Mouse (Mus musculus) bone marrow macrophage, adult 2 months (primary cell): ENCODE measurements around the gene Ces4a. TPM values are rescaled to one million over a fixed set of nuclear protein-coding genes. Genes with fewer than 3 reads are reported as not detected.
"Not testable (repeated sequence)": the region's sequence is repeated elsewhere in the genome, so short reads cannot be mapped to it uniquely, and the experiment has no call there.

ENCODE experiments used
- H3K27ac ChIP-seq: 2 replicates; pipeline ENCODE4 v1.5.1; 2012; ENCODE audit warnings: low read depth, low read length; ENCODE audit not compliant: insufficient read depth
- H3K4me1 ChIP-seq: 2 replicates; pipeline ENCODE4 v1.6.1; 2012; ENCODE audit warnings: low read length; ENCODE audit not compliant: control insufficient read depth, insufficient read depth
- H3K4me3 ChIP-seq: 2 replicates; pipeline ENCODE4 v1.5.1; 2012; ENCODE audit warnings: mild to moderate bottlenecking, low read length, moderate library complexity; ENCODE audit not compliant: insufficient read depth
- CTCF ChIP-seq: IDR thresholded peaks from 2 replicates; pipeline ENCODE4 v1.5.1; 2012; ENCODE audit warnings: low read depth, mild to moderate bottlenecking, low read length, moderate library complexity
- POLR2A ChIP-seq: IDR thresholded peaks from 2 replicates; pipeline ENCODE4 v1.6.1; 2012; ENCODE audit warnings: mild to moderate bottlenecking, low read depth, low read length, borderline replicate concordance
- polyA plus RNA-seq: library from polyadenylated mRNA; stranded (reverse); fragments of >200 nt; gene quantifications from 2 replicates; pipeline ENCODE4 v1.2.4, GENCODE M21; 2012; ENCODE audit not compliant: missing spikeins, insufficient read depth, insufficient read length

Gene Ces4a
- polyA plus RNA-seq, 1 experiment: not detected

GRCm38 (mm10) chr8:105169582-105169981 is 38.0 kb downstream of the Ces4a start:
- H3K4me1 ChIP-seq: peaks cover 20% of the 10 kb centered on the region
- no peak overlapping the region for H3K27ac ChIP-seq
- H3K4me3 ChIP-seq: no peak overlapping the region
- TF ChIP-seq POLR2A (no peak), CTCF (no peak)

GRCm38 (mm10) chr8:105170041-105170380 is 38.4 kb downstream of the Ces4a start:
- Histone ChIP-seq H3K4me1 (peaks cover 17% of the 10 kb centered on the region), H3K27ac (peak overlapping the region; percentile 27), H3K4me3 (peak overlapping the region; percentile 43)
- TF ChIP-seq CTCF (no peak), POLR2A (no peak)

GRCm38 (mm10) chr8:105170381-105171115 is 38.9 kb downstream of the Ces4a start, which contains the start of gene Cbfb:
Cbfb (plus strand) TSS chr8:105170674.
- Histone ChIP-seq H3K4me1 (peaks cover 15% of the 10 kb centered on the region), H3K4me3 (peak within 1 kb of the TSS; percentile 92), H3K27ac (peak within 1 kb of the TSS; percentile 86)
- 0 out of 2 replicates have a peak, but pooled peaks have one; percentile 39 for TF ChIP-seq POLR2A
- TF ChIP-seq CTCF: no peak

GRCm38 (mm10) chr8:105171116-105172002 is 39.8 kb downstream of the Ces4a start:
- no peak for TF ChIP-seq POLR2A
- no peak for TF ChIP-seq CTCF

GRCm38 (mm10) chr8:105172003-105172362 is 40.4 kb downstream of the Ces4a start:
- H3K27ac ChIP-seq: peak overlapping the region; percentile 86
- H3K4me3 ChIP-seq: peak overlapping the region; percentile 92
- TF ChIP-seq POLR2A (no peak), CTCF (no peak)
- peaks cover 15% of the 10 kb centered on the region for H3K4me1 ChIP-seq

More at GRCm38 (mm10) chr8:105171116-105172002, 39.8 kb downstream of the Ces4a start:
- Histone ChIP-seq H3K4me1 (peaks cover 15% of the 10 kb centered on the region), H3K4me3 (peak overlapping the region; percentile 92), H3K27ac (peak overlapping the region; percentile 86)

- H3K4me3 ChIP-seq, H3K4me1 ChIP-seq, H3K27ac ChIP-seq: not testable (repeated sequence)
Observed at GRCm38 (mm10) chr8:105175287-105175686, 43.7 kb downstream of the Ces4a start.

- H3K4me1 ChIP-seq: peaks cover 1% of the 10 kb centered on the region
- no peak overlapping the region for H3K4me3 ChIP-seq
- H3K27ac ChIP-seq: no peak overlapping the region
- TF ChIP-seq POLR2A (no peak), CTCF (no peak)
Observed at GRCm38 (mm10) chr8:105178211-105178800, 46.7 kb downstream of the Ces4a start.

- H3K4me1 ChIP-seq: peaks cover 7% of the 10 kb centered on the region
- no peak overlapping the region for H3K27ac ChIP-seq
- TF ChIP-seq CTCF (no peak), POLR2A (no peak)
- no peak overlapping the region for H3K4me3 ChIP-seq
Observed at GRCm38 (mm10) chr8:105182201-105182600, 50.6 kb downstream of the Ces4a start.

GRCm38 (mm10) chr8:105186467-105187005 is 54.9 kb downstream of the Ces4a start:
- H3K27ac ChIP-seq: no peak overlapping the region
- H3K4me1 ChIP-seq: peaks cover 14% of the 10 kb centered on the region
- TF ChIP-seq POLR2A (no peak), CTCF (no peak)
- no peak overlapping the region for H3K4me3 ChIP-seq
